Mouse (Mus musculus) thymus, adult 2 months (tissue): ENCODE results near the gene Tars.

Experiments
- CTCF ChIP-seq: fragments of 200-500 bp; IDR thresholded peaks from 2 replicates; pipeline ENCODE4 v1.5.1; 2012; ENCODE audit warnings: mild to moderate bottlenecking, control low read depth, low read length, moderate library complexity, borderline replicate concordance; ENCODE audit not compliant: control insufficient read depth, poor library complexity, insufficient read depth; ENCODE audit errors: extremely low read depth
- POLR2A ChIP-seq: fragments of 200-500 bp; IDR thresholded peaks from 2 replicates; pipeline ENCODE4 v1.6.1; 2012; ENCODE audit warnings: mild to moderate bottlenecking, low read length, control low read depth, moderate library complexity; ENCODE audit not compliant: control insufficient read depth, poor library complexity, insufficient read depth; ENCODE audit errors: extremely low read depth

GRCm38 (mm10) chr15:11413484-11413883 lies 14.0 kb upstream of the Tars start:
- no peak for TF ChIP-seq CTCF
- no peak for TF ChIP-seq POLR2A
